26 mouse cellular contexts compared by ENCODE assay signal in the genomic region with DNA sequence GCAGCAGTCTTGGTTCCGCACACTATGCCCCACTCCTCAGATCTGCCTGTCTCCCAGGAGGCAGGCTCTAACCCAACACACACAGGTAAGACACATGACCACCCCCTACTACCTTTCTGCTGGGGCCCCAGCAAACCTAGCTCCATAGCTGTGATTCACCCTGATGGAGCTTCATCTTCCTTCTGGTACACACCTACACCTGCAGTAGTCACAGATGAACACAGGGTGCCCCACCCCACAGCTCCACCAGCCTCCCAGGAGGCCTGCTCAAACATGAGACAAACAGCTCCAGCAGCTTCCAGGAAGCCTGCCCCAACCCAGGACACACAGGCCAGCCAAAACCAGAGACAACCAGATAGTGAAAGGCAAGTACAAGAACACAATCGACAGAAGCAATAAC. TPM values are rescaled to one million over a fixed set of nuclear protein-coding genes. Genes with fewer than 3 reads are reported as not detected.
DNase-seq lines count a peak whose midpoint lies in the region; ATAC-seq lines count a peak whose summit lies in the region.
"Had no signal": no experiment of that assay in that cellular context is flagged by ENCODE, and none has a peak within 500 bp of the region (broad histone marks: within the 10 kb centered on the region; RNA-seq: fewer than 3 reads in every experiment).

No protein-coding gene starts in this region.

- no peaks in the 10 kb centered on the region for H3K27me3 ChIP-seq in intestine, embryonic 15.5 days (replicated peaks)
- H3K27me3 ChIP-seq: embryonic facial prominence, embryonic 13.5 days; embryonic facial prominence, embryonic 15.5 days; forebrain, embryonic 12.5 days had no signal

- intact Hi-C loops in heart, postnatal 10 days (cut with DNase I), result no loop called here

- H3K4me2 ChIP-seq in intestine, embryonic 15.5 days (replicated peaks), result no peak overlapping the region
- H3K4me2 ChIP-seq: embryonic facial prominence, embryonic 13.5 days; embryonic facial prominence, embryonic 15.5 days; forebrain, embryonic 12.5 days had no signal

- H3K36me3 ChIP-seq in intestine, embryonic 15.5 days, result no peaks in the 10 kb centered on the region
- H3K36me3 ChIP-seq: embryonic facial prominence, embryonic 13.5 days; embryonic facial prominence, embryonic 15.5 days; forebrain, embryonic 10.5 days; forebrain, embryonic 12.5 days had no signal

- no peak overlapping the region for H3K27ac ChIP-seq in intestine, embryonic 15.5 days
- H3K27ac ChIP-seq: embryonic facial prominence, embryonic 13.5 days; embryonic facial prominence, embryonic 15.5 days; forebrain, embryonic 10.5 days; forebrain, embryonic 12.5 days had no signal

- 74% methylated on average over 2 of the region's 2 CpGs for WGBS in large intestine, adult 2 months
- 93% methylated on average over 2 of the region's 2 CpGs for WGBS in intestine, embryonic 15.5 days

- ATAC-seq in intestine, embryonic 15.5 days, result no peak
- ATAC-seq: CD4-positive, CD25-positive, alpha-beta regulatory T cell, adult 4 months; forebrain, embryonic 14.5 days; forebrain, embryonic 16.5 days had no signal

- no peak overlapping the region for H3K4me3 ChIP-seq in intestine, embryonic 15.5 days (replicated peaks)
- H3K4me3 ChIP-seq: embryonic facial prominence, embryonic 13.5 days; embryonic facial prominence, embryonic 15.5 days; erythroblast, embryonic 14.5 days; forebrain, embryonic 10.5 days; forebrain, embryonic 12.5 days had no signal

- no peak overlapping the region for H3K9ac ChIP-seq in intestine, embryonic 15.5 days
- H3K9ac ChIP-seq: embryonic facial prominence, embryonic 13.5 days; embryonic facial prominence, embryonic 15.5 days; forebrain, embryonic 12.5 days had no signal

- peak; percentile 70 for DNase-seq in heart, adult 11 months
- DNase-seq in heart, postnatal 10 days, result no peak
- peak; percentile 4 for DNase-seq in large intestine, adult 2 months (ENCODE audit: low read depth, low spot score)
- DNase-seq in neural tube, embryonic 10.5 days (ENCODE audit: extremely low spot score, low spot score), result no peak
- DNase-seq: adrenal gland, adult 2 months; adrenal gland, postnatal 10 days; adrenal gland, postnatal 25 days; B cell, adult 2 months; cerebellum, adult 11 months; cerebellum, adult 18-20 months; cerebellum, adult 8-10 months; cerebellum, adult 9-11 months; cerebellum, postnatal 14 days; cerebellum, postnatal 36 days; embryo, embryonic 11 days had no signal

- no peaks in the 10 kb centered on the region for H3K9me3 ChIP-seq in intestine, embryonic 15.5 days
- H3K9me3 ChIP-seq: embryonic facial prominence, embryonic 13.5 days; embryonic facial prominence, embryonic 15.5 days; forebrain, embryonic 10.5 days; forebrain, embryonic 12.5 days had no signal

- no peaks in the 10 kb centered on the region for H3K4me1 ChIP-seq in intestine, embryonic 15.5 days (replicated peaks)
- H3K4me1 ChIP-seq: embryonic facial prominence, embryonic 13.5 days; embryonic facial prominence, embryonic 15.5 days; forebrain, embryonic 10.5 days; forebrain, embryonic 12.5 days had no signal

RNA-seq across cellular contexts. Expression of gene Tc2n, which starts 50.8 kb away (rescaled TPM):
- under 1 TPM; 0.50 to 0.57 TPM for total RNA-seq in heart, postnatal 10 days (2021)
- 0.70 and 0.99 TPM in 2 replicates for polyA plus RNA-seq in large intestine, adult 2 months (2012; rRNA removed)
- polyA plus RNA-seq in intestine, embryonic 15.5 days (2015; fragmentation: Nextera tagmentation; extraction: Ambion mirVana), result 3.5 and 4.0 TPM in 2 replicates
- total RNA-seq: common myeloid progenitor, adult 5-6 weeks; MEL had no signal
- polyA plus RNA-seq: erythroblast, embryonic 14.5 days had no signal

Comparison
In these comparisons a context has a peak if more than half of its experiments do, and no peak if none do; other contexts are left out.
1. DNase-seq: peak in heart, adult 11 months (single experiment) and large intestine, adult 2 months (single experiment); none in heart, postnatal 10 days (0 of 2) and neural tube, embryonic 10.5 days (single experiment).